Mouse (Mus musculus) liver, postnatal 0 days (tissue): Measurements from ENCODE around the gene Rtraf. TPM values are rescaled to one million over a fixed set of nuclear protein-coding genes. Genes with fewer than 3 reads are reported as not detected.
"Not testable (repeated sequence)": the region's sequence is repeated elsewhere in the genome, so short reads cannot be mapped to it uniquely, and the experiment has no call there.

Experiments
- ATAC-seq: fragments of 200-750 bp; cut with Nextera tagmentation; 2 replicates; pipeline ENCODE4 v1.8.0; 2017; ENCODE audit warnings: mild to moderate bottlenecking, moderate library complexity
- DNase-seq: peaks from one replicate; pipeline ENCODE4 v3.0.0-alpha.2; 2016
- H3K27ac ChIP-seq: fragments of 300-500 bp; sonication (generic); 2 replicates; pipeline ENCODE4 v1.5.1; 2014; ENCODE audit warnings: antibody characterized with exemption, moderate library complexity, mild to moderate bottlenecking, low read depth
- H3K27me3 ChIP-seq: fragments of 300-500 bp; sonication (generic); 2 replicates; pipeline ENCODE4 v1.6.1; 2014; ENCODE audit warnings: low read length, control low read depth, mixed read lengths; ENCODE audit not compliant: insufficient read depth
- H3K36me3 ChIP-seq: fragments of 300-500 bp; sonication (generic); replicated peaks from 2 replicates; pipeline ENCODE4 v1.6.1; 2014; ENCODE audit warnings: mild to moderate bottlenecking, control low read depth, low read length, moderate library complexity, mixed read lengths; ENCODE audit not compliant: insufficient read depth
- H3K4me1 ChIP-seq: fragments of 300-500 bp; sonication (generic); 2 replicates; pipeline ENCODE4 v1.6.1; 2014; ENCODE audit warnings: antibody characterized with exemption, mild to moderate bottlenecking, control low read depth; ENCODE audit not compliant: insufficient read depth
- H3K4me2 ChIP-seq: fragments of 300-500 bp; sonication (generic); 2 replicates; pipeline ENCODE4 v1.6.1; 2014; ENCODE audit warnings: low read depth, mild to moderate bottlenecking, low read length, moderate library complexity, mixed read lengths
- H3K4me3 ChIP-seq: fragments of 300-500 bp; sonication (generic); 2 replicates; pipeline ENCODE4 v1.5.1; 2014; ENCODE audit warnings: low read depth, low read length
- H3K9ac ChIP-seq: fragments of 300-500 bp; sonication (generic); replicated peaks from 2 replicates; pipeline ENCODE4 v1.6.1; 2014; ENCODE audit warnings: mild to moderate bottlenecking, moderate library complexity
- H3K9me3 ChIP-seq: fragments of 300-500 bp; sonication (generic); 2 replicates; pipeline ENCODE4 v1.6.1; 2016; ENCODE audit warnings: mild to moderate bottlenecking, control low read depth, low read length, mixed read lengths
- CTCF ChIP-seq: sonication (generic); IDR thresholded peaks from 2 replicates; pipeline ENCODE4 v1.5.1; 2016; ENCODE audit warnings: antibody characterized with exemption, low read depth
- EP300 ChIP-seq: IDR thresholded peaks from 2 replicates; pipeline ENCODE4 v1.6.1; 2016; ENCODE audit warnings: antibody characterized with exemption, low read depth, mild to moderate bottlenecking
- WGBS: fragments of 180-500 bp; shearing (Covaris S2); extraction: QIAGEN DNeasy Blood & Tissue Kit; methylation state at CpG from one replicate; pipeline ENCODE4 v1.1.7; 2014; ENCODE audit not compliant: insufficient replicate concordance; 5-methylcytosine and 5-hydroxymethylcytosine counted together
- polyA plus RNA-seq: library from polyadenylated mRNA; unstranded; fragments of >200 nt; fragmentation: Nextera tagmentation; extraction: Ambion mirVana; gene quantifications from 2 replicates; pipeline ENCODE4 v1.2.1, GENCODE M21; 2015

Gene Rtraf
- polyA plus RNA-seq = 100 and 106 TPM in 2 replicates

DNA sequence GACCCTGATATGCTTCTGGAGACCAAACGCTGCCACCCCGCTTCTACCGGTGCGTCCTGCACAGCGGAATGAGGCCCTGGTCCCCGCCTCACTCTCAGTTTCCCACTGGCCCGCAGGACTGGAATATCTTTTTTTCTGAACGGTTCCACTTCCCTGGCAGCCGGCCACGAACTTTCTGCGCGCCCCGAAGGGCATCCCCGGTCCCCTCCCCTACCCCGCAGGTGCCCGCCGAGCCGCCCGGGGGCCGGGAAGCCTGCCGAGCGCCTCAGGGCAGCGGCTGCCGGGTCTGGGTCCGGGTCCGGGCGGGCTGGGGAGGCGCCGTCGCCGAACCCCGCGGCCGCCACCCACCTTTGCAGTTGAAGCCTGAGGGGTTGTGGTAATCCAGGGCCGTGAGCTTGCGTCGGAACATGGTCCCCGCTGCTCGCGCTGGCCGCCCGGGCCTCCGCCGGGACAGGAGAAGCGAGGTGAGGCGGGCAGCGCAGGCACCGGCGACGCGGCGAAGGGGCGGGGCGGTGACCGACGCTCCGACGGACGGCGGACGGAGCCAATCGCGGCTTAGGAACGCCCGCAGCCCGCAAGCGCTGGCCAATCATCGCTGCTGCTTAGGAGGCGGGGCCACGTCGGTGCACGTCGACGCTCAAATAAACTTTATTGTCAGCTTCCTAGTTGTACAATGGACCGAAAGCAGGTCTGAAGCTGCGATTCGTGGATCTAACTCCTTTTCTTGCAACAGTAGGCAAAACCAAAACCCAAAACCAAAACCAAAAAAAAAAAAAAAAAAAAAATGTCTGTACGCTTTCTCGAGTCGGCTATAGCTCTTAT, at the start of gene Rtraf:
TSS of gene Rtraf (minus strand) at position 504 of the 822 bp plus-strand sequence.
- Histone ChIP-seq H3K36me3 (peaks cover 9% of the 10 kb centered on the region), H3K4me1 (no peaks in the 10 kb centered on the region), H3K9me3 (no peaks in the 10 kb centered on the region), H3K27ac (peak within 1 kb of the TSS; percentile 87), H3K27me3 (no peaks in the 10 kb centered on the region), H3K4me3 (peak within 1 kb of the TSS; percentile 83), H3K9ac (peak within 1 kb of the TSS; percentile 90), H3K4me2 (peak within 1 kb of the TSS; percentile 84)
- ATAC-seq (peak; percentile 100), DNase-seq (peak; percentile 95)
- TF ChIP-seq CTCF (0 out of 2 replicates have a peak, but pooled peaks have one; percentile 5), EP300 (peak; percentile 45; the same call in 1 of the 2 replicates)
- WGBS = 1% methylated on average over 76 of the region's 80 CpGs

GRCm38 (mm10) chr14:19867286-19867935, 43.8 kb upstream of the Rtraf start:
- Histone ChIP-seq H3K9me3 (no peaks in the 10 kb centered on the region), H3K9ac (no peak overlapping the region), H3K36me3 (no peaks in the 10 kb centered on the region), H3K27me3 (no peaks in the 10 kb centered on the region), H3K4me3 (no peak overlapping the region), H3K4me1 (no peaks in the 10 kb centered on the region), H3K27ac (no peak overlapping the region), H3K4me2 (no peak overlapping the region)
- DNase-seq (no peak), ATAC-seq (no peak)
- TF ChIP-seq EP300 (no peak), CTCF (no peak)
- WGBS = 51% methylated on average over 5 of the region's 5 CpGs

GRCm38 (mm10) chr14:19865121-19865520, 41.5 kb upstream of the Rtraf start:
- DNase-seq = not testable (repeated sequence)

GRCm38 (mm10) chr14:19861311-19862080, 37.9 kb upstream of the Rtraf start:
- Histone ChIP-seq H3K36me3 (no peaks in the 10 kb centered on the region), H3K9ac (no peak overlapping the region), H3K4me1 (no peaks in the 10 kb centered on the region), H3K27me3 (no peaks in the 10 kb centered on the region), H3K27ac (no peak overlapping the region), H3K4me2 (no peak overlapping the region), H3K4me3 (no peak overlapping the region), H3K9me3 (no peaks in the 10 kb centered on the region)
- WGBS = 76% methylated on average over 8 of the region's 8 CpGs
- no peak for TF ChIP-seq EP300
- no peak for TF ChIP-seq CTCF
- no peak for DNase-seq
- ATAC-seq = no peak

More at GRCm38 (mm10) chr14:19865121-19865520, 41.5 kb upstream of the Rtraf start:
- H3K27me3 ChIP-seq, ATAC-seq, H3K36me3 ChIP-seq, H3K4me1 ChIP-seq, H3K4me3 ChIP-seq, H3K9me3 ChIP-seq, H3K9ac ChIP-seq, H3K27ac ChIP-seq, H3K4me2 ChIP-seq: not testable (repeated sequence)
- WGBS = 81% methylated on average over 9 of the region's 9 CpGs

- H3K4me3 ChIP-seq = no peak overlapping the region
- no peaks in the 10 kb centered on the region for H3K4me1 ChIP-seq
- DNase-seq = no peak
- H3K36me3 ChIP-seq = no peaks in the 10 kb centered on the region
- no peak overlapping the region for H3K27ac ChIP-seq
- ATAC-seq = no peak
- TF ChIP-seq EP300 (no peak), CTCF (no peak)
- no peak overlapping the region for H3K9ac ChIP-seq
- H3K9me3 ChIP-seq = no peaks in the 10 kb centered on the region
- no peaks in the 10 kb centered on the region for H3K27me3 ChIP-seq
- H3K4me2 ChIP-seq = no peak overlapping the region
- WGBS = 86% methylated on average over 4 of the region's 4 CpGs
Measured at GRCm38 (mm10) chr14:19860281-19860680, 36.7 kb upstream of the Rtraf start.
